8 mouse cellular contexts compared by ENCODE assay signal in genomic region chr6:140890060-140890459, GRCm38 (mm10).
"Had no signal": no experiment of that assay in that cellular context is flagged by ENCODE, and none has a peak within 500 bp of the region (broad histone marks: within the 10 kb centered on the region; RNA-seq: fewer than 3 reads in every experiment).

No protein-coding gene starts in this region.

- DNase-seq: kidney, adult 8-10 months; kidney, postnatal 36 days; layer of hippocampus, postnatal 36 days; lung, adult 18-20 months; right cerebral cortex, adult 18-20 months; right cerebral cortex, postnatal 4 days; thymus, adult 2 months; thymus, postnatal 25 days had no signal
